ENCODE assay signal across 10 mouse cellular contexts in genomic region chr7:114316361-114316871, GRCm38 (mm10). TPM values are rescaled to one million over a fixed set of nuclear protein-coding genes. Genes with fewer than 3 reads are reported as not detected.
DNase-seq lines count a peak whose midpoint lies in the region; ATAC-seq and TF ChIP-seq lines count a peak whose summit lies in the region.
"Had no signal": no experiment of that assay in that cellular context is flagged by ENCODE, and none has a peak within 500 bp of the region (broad histone marks: within the 10 kb centered on the region; RNA-seq: fewer than 3 reads in every experiment).

No protein-coding gene starts in this region.

- no peak overlapping the region for H3K4me3 ChIP-seq in heart, embryonic 15.5 days
- H3K4me3 ChIP-seq in stomach, embryonic 16.5 days (replicated peaks; ENCODE audit: low read length): no peak overlapping the region
- no peak overlapping the region for H3K4me3 ChIP-seq in stomach, postnatal 0 days (ENCODE audit: low read depth, low read length)
- H3K4me3 ChIP-seq in hindbrain, embryonic 12.5 days: no peak overlapping the region
- H3K4me3 ChIP-seq: embryonic facial prominence, embryonic 12.5 days; limb, embryonic 13.5 days had no signal

- peak overlapping the region; percentile 68; the same call in 1 of the 2 replicates for H3K27ac ChIP-seq in heart, embryonic 15.5 days
- peak overlapping the region; percentile 82; the same call in 1 of the 2 replicates for H3K27ac ChIP-seq in stomach, embryonic 16.5 days (ENCODE audit: low read length)
- no peak overlapping the region for H3K27ac ChIP-seq in stomach, postnatal 0 days (replicated peaks)
- H3K27ac ChIP-seq in hindbrain, embryonic 12.5 days: no peak overlapping the region
- H3K27ac ChIP-seq: embryonic facial prominence, embryonic 12.5 days; limb, embryonic 13.5 days had no signal

- WGBS in heart, embryonic 15.5 days: 61% methylated on average over 5 of the region's 5 CpGs
- WGBS in stomach, embryonic 16.5 days: 81% methylated on average over 5 of the region's 5 CpGs
- 77% methylated on average over 5 of the region's 5 CpGs for WGBS in stomach, postnatal 0 days
- 41% methylated on average over 5 of the region's 5 CpGs for WGBS in hindbrain, embryonic 12.5 days

- no peaks in the 10 kb centered on the region for H3K27me3 ChIP-seq in heart, embryonic 15.5 days
- H3K27me3 ChIP-seq in stomach, embryonic 16.5 days (ENCODE audit: control insufficient read depth, insufficient read depth, low read length): no peaks in the 10 kb centered on the region
- no peaks in the 10 kb centered on the region for H3K27me3 ChIP-seq in stomach, postnatal 0 days (ENCODE audit: control insufficient read depth, insufficient read depth, low read length)
- H3K27me3 ChIP-seq in hindbrain, embryonic 12.5 days: no peaks in the 10 kb centered on the region
- H3K27me3 ChIP-seq: embryonic facial prominence, embryonic 12.5 days; limb, embryonic 13.5 days had no signal

- TF ChIP-seq CTCF in stomach, postnatal 0 days (IDR thresholded peaks at IDR 0.05; ENCODE audit: low read depth): no peak

- H3K4me2 ChIP-seq in heart, embryonic 15.5 days: no peak overlapping the region
- no peak overlapping the region for H3K4me2 ChIP-seq in stomach, embryonic 16.5 days (ENCODE audit: low read depth, low read length)
- H3K4me2 ChIP-seq in stomach, postnatal 0 days (replicated peaks; ENCODE audit: low read depth): no peak overlapping the region
- H3K4me2 ChIP-seq in hindbrain, embryonic 12.5 days (replicated peaks): no peak overlapping the region
- H3K4me2 ChIP-seq: embryonic facial prominence, embryonic 12.5 days; limb, embryonic 13.5 days had no signal

- H3K36me3 ChIP-seq in heart, embryonic 15.5 days: no peaks in the 10 kb centered on the region
- H3K36me3 ChIP-seq in stomach, embryonic 16.5 days (ENCODE audit: control insufficient read depth, insufficient read depth, low read length): no peaks in the 10 kb centered on the region
- H3K36me3 ChIP-seq in stomach, postnatal 0 days (ENCODE audit: control insufficient read depth, insufficient read depth, low read length): no peaks in the 10 kb centered on the region
- no peaks in the 10 kb centered on the region for H3K36me3 ChIP-seq in hindbrain, embryonic 12.5 days
- H3K36me3 ChIP-seq: embryonic facial prominence, embryonic 12.5 days; limb, embryonic 13.5 days had no signal

- no peak overlapping the region for H3K9ac ChIP-seq in heart, embryonic 15.5 days
- H3K9ac ChIP-seq in stomach, embryonic 16.5 days (ENCODE audit: low read length): no peak overlapping the region
- H3K9ac ChIP-seq in stomach, postnatal 0 days (ENCODE audit: low read length): no peak overlapping the region
- H3K9ac ChIP-seq in hindbrain, embryonic 12.5 days: no peak overlapping the region
- H3K9ac ChIP-seq: embryonic facial prominence, embryonic 12.5 days; limb, embryonic 13.5 days had no signal

- peaks cover 14% of the 10 kb centered on the region for H3K4me1 ChIP-seq in heart, embryonic 15.5 days (replicated peaks)
- H3K4me1 ChIP-seq in stomach, embryonic 16.5 days (ENCODE audit: control insufficient read depth, insufficient read depth, low read length): peaks cover 7% of the 10 kb centered on the region; the same call in 1 of the 2 replicates
- peaks cover 3% of the 10 kb centered on the region; the same call in 1 of the 2 replicates for H3K4me1 ChIP-seq in stomach, postnatal 0 days (replicated peaks; ENCODE audit: control insufficient read depth, insufficient read depth)
- H3K4me1 ChIP-seq in hindbrain, embryonic 12.5 days: no peaks in the 10 kb centered on the region; the same call in 1 of the 2 replicates
- H3K4me1 ChIP-seq: embryonic facial prominence, embryonic 12.5 days had no signal

- ATAC-seq in heart, embryonic 15.5 days (replicated peaks; ENCODE audit: insufficient number of reproducible peaks, insufficient read depth, low FRiP score, low read depth): no peak; the same call in 1 of the 2 replicates
- ATAC-seq in stomach, embryonic 16.5 days (ENCODE audit: insufficient read depth, low FRiP score): no peak
- ATAC-seq in stomach, postnatal 0 days (ENCODE audit: low FRiP score, low TSS enrichment): no peak
- ATAC-seq in hindbrain, embryonic 12.5 days (ENCODE audit: low FRiP score): no peak

- TF ChIP-seq EP300 in stomach, postnatal 0 days (optimal IDR thresholded peaks at IDR 0.05): no peak

- H3K9me3 ChIP-seq in heart, embryonic 15.5 days (replicated peaks): no peaks in the 10 kb centered on the region
- H3K9me3 ChIP-seq in stomach, embryonic 16.5 days (replicated peaks; ENCODE audit: control insufficient read depth, low read length): no peaks in the 10 kb centered on the region
- no peaks in the 10 kb centered on the region for H3K9me3 ChIP-seq in stomach, postnatal 0 days (ENCODE audit: control insufficient read depth, low read length)
- no peaks in the 10 kb centered on the region for H3K9me3 ChIP-seq in hindbrain, embryonic 12.5 days (replicated peaks)
- H3K9me3 ChIP-seq: embryonic facial prominence, embryonic 12.5 days; limb, embryonic 13.5 days had no signal

- no peak for DNase-seq in heart, adult 8-10 months (ENCODE audit: low spot score)
- DNase-seq in stomach, postnatal 0 days (ENCODE audit: low spot score): no peak
- peak; percentile 52 for DNase-seq in induced T-regulatory cell, adult 2 months (ENCODE audit: low read depth)
- DNase-seq in thymus, postnatal 36 days: peak; percentile 55 to 59
- DNase-seq in cerebellum, postnatal 14 days: no peak

RNA-seq across cellular contexts. Expression of gene Psma1, which starts 40.5 kb away (rescaled TPM):
- polyA plus RNA-seq in heart, embryonic 15.5 days (2015; fragmentation: Nextera tagmentation; extraction: Ambion mirVana): 289 and 308 TPM in 2 replicates
- 100 to 1,000 TPM; 129 to 150 (median 143) TPM for total RNA-seq in heart, adult 8-10 months (2022)
- polyA plus RNA-seq in stomach, embryonic 16.5 days (2015; fragmentation: Nextera tagmentation; extraction: Ambion mirVana): 336 and 342 TPM in 2 replicates
- polyA plus RNA-seq in stomach, postnatal 0 days (2015; fragmentation: Nextera tagmentation; extraction: Ambion mirVana): 242 and 249 TPM in 2 replicates
- 334 and 360 TPM in 2 replicates for polyA plus RNA-seq in hindbrain, embryonic 12.5 days (2016; fragmentation: Nextera tagmentation; extraction: Ambion mirVana)

Comparison
In these comparisons a context has a peak if more than half of its experiments do, and no peak if none do; other contexts are left out.
1. H3K27ac ChIP-seq: peak in heart, embryonic 15.5 days (single experiment) and stomach, embryonic 16.5 days (single experiment); none in stomach, postnatal 0 days (single experiment) and hindbrain, embryonic 12.5 days (single experiment).
2. DNase-seq: peak in induced T-regulatory cell, adult 2 months (single experiment) and thymus, postnatal 36 days (2 of 2); none in heart, adult 8-10 months (single experiment), stomach, postnatal 0 days (single experiment) and cerebellum, postnatal 14 days (0 of 2).